Mouse (Mus musculus) MEL (cell line): ENCODE measurements around the gene Tle1. TPM values are rescaled to one million over a fixed set of nuclear protein-coding genes. Genes with fewer than 3 reads are reported as not detected.

Source experiments
- DNase-seq: peaks from one replicate; pipeline ENCODE4 v3.0.0; 2011; ENCODE audit warnings: low read depth, low spot score
- H3K27ac ChIP-seq: 2 replicates; pipeline ENCODE4 v1.5.1; 2012; ENCODE audit warnings: low read depth, mild to moderate bottlenecking, control low read depth, low read length, moderate library complexity; ENCODE audit not compliant: control insufficient read depth
- H3K27me3 ChIP-seq, 2 experiments: fragments of 150-350 bp in 1 of 2; sonication (generic) in 1 of 2; 2 replicates each; pipeline ENCODE4 v1.6.1; 2012; ENCODE audit warnings: low read length in 2 of 2, mild to moderate bottlenecking in 2 of 2, improper control_type of control experiment in 1 of 2, moderate library complexity in 1 of 2; ENCODE audit not compliant: insufficient read depth in 2 of 2, control insufficient read depth in 1 of 2
- H3K36me3 ChIP-seq, 2 experiments: 2 replicates each; pipeline ENCODE4 v1.6.1; 2012 to 2014; ENCODE audit warnings: low read length in 2 of 2, improper control_type of control experiment in 1 of 2, inconsistent platforms in 1 of 2, mild to moderate bottlenecking in 1 of 2; ENCODE audit not compliant: insufficient read depth in 2 of 2, control insufficient read depth in 1 of 2
- H3K4me1 ChIP-seq, 2 experiments: fragments of 150-350 bp in 1 of 2; sonication (generic) in 1 of 2; 2 replicates each; pipeline ENCODE4 v1.6.1; 2012; ENCODE audit warnings: low read length in 2 of 2, improper control_type of control experiment in 1 of 2, mild to moderate bottlenecking in 1 of 2; ENCODE audit not compliant: insufficient read depth in 2 of 2, control insufficient read depth in 1 of 2
- H3K4me3 ChIP-seq, 2 experiments: fragments of 150-350 bp in 1 of 2; sonication (generic) in 1 of 2; 2 replicates each; pipeline ENCODE4 v1.5.1; 2012; ENCODE audit warnings: low read depth in 2 of 2, low read length in 2 of 2, mild to moderate bottlenecking in 2 of 2, moderate library complexity in 2 of 2, control low read depth in 1 of 2, improper control_type of control experiment in 1 of 2; ENCODE audit not compliant: control insufficient read depth in 1 of 2, insufficient read depth in 1 of 2
- H3K79me2 ChIP-seq: 2 replicates; pipeline ENCODE4 v1.6.1; 2012; ENCODE audit warnings: mild to moderate bottlenecking, low read length, moderate library complexity; ENCODE audit not compliant: control insufficient read depth, poor library complexity, insufficient read depth
- H3K9ac ChIP-seq: 2 replicates; pipeline ENCODE4 v1.6.1; 2012; ENCODE audit warnings: low read depth, mild to moderate bottlenecking, control low read depth, low read length, moderate library complexity; ENCODE audit not compliant: control insufficient read depth, poor library complexity, severe bottlenecking
- H3K9me3 ChIP-seq: fragments of 150-350 bp; sonication (generic); replicated peaks from 2 replicates; pipeline ENCODE4 v1.6.1; 2012; ENCODE audit warnings: mild to moderate bottlenecking, low read length, improper control_type of control experiment, moderate library complexity; ENCODE audit not compliant: insufficient read depth
- BHLHE40 ChIP-seq: IDR thresholded peaks from 2 replicates; pipeline ENCODE4 v1.6.1; 2012; ENCODE audit warnings: low read depth, mild to moderate bottlenecking, inconsistent platforms, low read length, improper control_type of control experiment, borderline replicate concordance
- CHD1 ChIP-seq: IDR thresholded peaks from 2 replicates; pipeline ENCODE4 v1.6.1; 2012; ENCODE audit warnings: low read depth, mild to moderate bottlenecking, inconsistent platforms, low read length, improper control_type of control experiment
- CHD2 ChIP-seq: IDR thresholded peaks from 2 replicates; pipeline ENCODE4 v1.6.1; 2011; ENCODE audit warnings: low read length, improper control_type of control experiment
- CTCF ChIP-seq, 3 experiments: IDR thresholded peaks in 2 of 3; conservative IDR thresholded peaks in 1 of 3; 2 replicates each; pipeline ENCODE4 v1.5.1; 2011 to 2012; ENCODE audit warnings: low read length in 3 of 3, low read depth in 2 of 3, mild to moderate bottlenecking in 2 of 3, improper control_type of control experiment in 1 of 3, inconsistent platforms in 1 of 3, mixed read lengths in 1 of 3, moderate library complexity in 1 of 3; ENCODE audit not compliant: control insufficient read depth in 1 of 3, insufficient read depth in 1 of 3, poor library complexity in 1 of 3, severe bottlenecking in 1 of 3
- ELF1 ChIP-seq: IDR thresholded peaks from 2 replicates; pipeline ENCODE4 v1.6.1; 2014; ENCODE audit warnings: low read depth, mild to moderate bottlenecking, inconsistent platforms, low read length, improper control_type of control experiment, moderate library complexity
- EP300 ChIP-seq, 2 experiments: IDR thresholded peaks; 2 replicates each; pipeline ENCODE4 v1.6.1; 2011; ENCODE audit warnings: improper control_type of control experiment in 2 of 2, low read length in 2 of 2, low read depth in 1 of 2, mild to moderate bottlenecking in 1 of 2
- ETS1 ChIP-seq: IDR thresholded peaks from 2 replicates; pipeline ENCODE4 v1.6.1; 2012; ENCODE audit warnings: low read depth, mild to moderate bottlenecking, inconsistent platforms, low read length, improper control_type of control experiment, moderate library complexity
- GATA1 ChIP-seq: IDR thresholded peaks from 2 replicates; pipeline ENCODE4 v1.6.1; 2011; ENCODE audit warnings: low read depth, low read length, improper control_type of control experiment
- HCFC1 ChIP-seq: IDR thresholded peaks from 2 replicates; pipeline ENCODE4 v1.6.1; 2012; ENCODE audit warnings: low read depth, mild to moderate bottlenecking, inconsistent platforms, low read length, improper control_type of control experiment, moderate library complexity
- JUND ChIP-seq: IDR thresholded peaks from 2 replicates; pipeline ENCODE4 v1.6.1; 2011; ENCODE audit warnings: low read depth, mild to moderate bottlenecking, improper control_type of control experiment, low read length
- KAT2A ChIP-seq: conservative IDR thresholded peaks from 2 replicates; pipeline ENCODE4 v1.6.1; 2012; ENCODE audit warnings: low read depth, low read length, improper control_type of control experiment, inconsistent platforms
- MAFK ChIP-seq: IDR thresholded peaks from 2 replicates; pipeline ENCODE4 v1.6.1; 2011; ENCODE audit warnings: low read depth, mild to moderate bottlenecking, low read length, improper control_type of control experiment, borderline replicate concordance
- MAX ChIP-seq: IDR thresholded peaks from 2 replicates; pipeline ENCODE4 v1.6.1; 2011; ENCODE audit warnings: low read length, improper control_type of control experiment
- MAZ ChIP-seq: IDR thresholded peaks from 2 replicates; pipeline ENCODE4 v1.6.1; 2012; ENCODE audit warnings: low read depth, mild to moderate bottlenecking, inconsistent platforms, low read length, improper control_type of control experiment
- MEF2A ChIP-seq: IDR thresholded peaks from 2 replicates; pipeline ENCODE4 v1.6.1; 2014; ENCODE audit warnings: low read depth, mild to moderate bottlenecking, inconsistent platforms, low read length, improper control_type of control experiment; ENCODE audit not compliant: poor library complexity, insufficient replicate concordance, severe bottlenecking; ENCODE audit errors: extremely low read depth
- MXI1 ChIP-seq: IDR thresholded peaks from 2 replicates; pipeline ENCODE4 v1.6.1; 2011; ENCODE audit warnings: mild to moderate bottlenecking, low read depth, low read length, improper control_type of control experiment
- MYB ChIP-seq: IDR thresholded peaks from 2 replicates; pipeline ENCODE4 v1.6.1; 2011; ENCODE audit warnings: mild to moderate bottlenecking, low read depth, low read length, improper control_type of control experiment
- MYC ChIP-seq: IDR thresholded peaks from 2 replicates; pipeline ENCODE4 v1.6.1; 2011; ENCODE audit warnings: low read depth, mild to moderate bottlenecking, low read length, improper control_type of control experiment, moderate library complexity
- NELFE ChIP-seq: IDR thresholded peaks from 2 replicates; pipeline ENCODE4 v1.6.1; 2011; ENCODE audit warnings: low read depth, low read length, improper control_type of control experiment
- NRF1 ChIP-seq: IDR thresholded peaks from 2 replicates; pipeline ENCODE4 v1.6.1; 2014; ENCODE audit warnings: low read depth, mild to moderate bottlenecking, inconsistent platforms, low read length, improper control_type of control experiment, moderate library complexity; ENCODE audit not compliant: poor library complexity, insufficient read depth, severe bottlenecking
- POLR2A ChIP-seq, 2 experiments: IDR thresholded peaks; 2 replicates each; pipeline ENCODE4 v1.6.1; 2011 to 2012; ENCODE audit warnings: low read length in 2 of 2, mild to moderate bottlenecking in 2 of 2, control low read depth in 1 of 2, improper control_type of control experiment in 1 of 2, low read depth in 1 of 2, moderate library complexity in 1 of 2; ENCODE audit not compliant: control insufficient read depth in 1 of 2, insufficient read depth in 1 of 2, poor library complexity in 1 of 2
- POLR2AphosphoS2 ChIP-seq: IDR thresholded peaks from 2 replicates; pipeline ENCODE4 v1.6.1; 2011; ENCODE audit warnings: low read length, improper control_type of control experiment
- POLR2AphosphoS5 ChIP-seq: IDR thresholded peaks from 2 replicates; pipeline ENCODE4 v1.6.1; 2012; ENCODE audit warnings: low read depth, borderline replicate concordance, mild to moderate bottlenecking, inconsistent platforms, low read length, moderate library complexity, mixed read lengths
- RCOR1 ChIP-seq: IDR thresholded peaks from 2 replicates; pipeline ENCODE4 v1.6.1; 2012; ENCODE audit warnings: low read depth, mild to moderate bottlenecking, inconsistent platforms, low read length, improper control_type of control experiment
- SIN3A ChIP-seq: IDR thresholded peaks from 2 replicates; pipeline ENCODE4 v1.6.1; 2012; ENCODE audit warnings: low read length, improper control_type of control experiment, inconsistent platforms
- SMC3 ChIP-seq: IDR thresholded peaks from 2 replicates; pipeline ENCODE4 v1.6.1; 2011; ENCODE audit warnings: low read depth, low read length, improper control_type of control experiment
- TAL1 ChIP-seq: IDR thresholded peaks from 2 replicates; pipeline ENCODE4 v1.6.1; 2012; ENCODE audit warnings: mild to moderate bottlenecking, inconsistent platforms, low read length, moderate library complexity, mixed read lengths
- TBP ChIP-seq: IDR thresholded peaks from 2 replicates; pipeline ENCODE4 v1.8.0; 2011; ENCODE audit warnings: low read depth, low read length, improper control_type of control experiment
- TCF12 ChIP-seq: IDR thresholded peaks from 2 replicates; pipeline ENCODE4 v1.6.1; 2014; ENCODE audit warnings: low read depth, mild to moderate bottlenecking, inconsistent platforms, low read length, improper control_type of control experiment, moderate library complexity
- UBTF ChIP-seq: IDR thresholded peaks from 2 replicates; pipeline ENCODE4 v1.6.1; 2012; ENCODE audit warnings: low read depth, mild to moderate bottlenecking, inconsistent platforms, low read length, improper control_type of control experiment, moderate library complexity, borderline replicate concordance; ENCODE audit not compliant: insufficient read depth
- USF1 ChIP-seq: IDR thresholded peaks from 2 replicates; pipeline ENCODE4 v1.6.1; 2014; ENCODE audit warnings: low read depth, mild to moderate bottlenecking, inconsistent platforms, low read length, improper control_type of control experiment, moderate library complexity
- USF2 ChIP-seq, 2 experiments: IDR thresholded peaks; 2 replicates each; pipeline ENCODE4 v1.6.1; 2011 to 2012; ENCODE audit warnings: improper control_type of control experiment in 2 of 2, low read length in 2 of 2, borderline replicate concordance in 1 of 2, inconsistent platforms in 1 of 2, low read depth in 1 of 2, mild to moderate bottlenecking in 1 of 2; ENCODE audit not compliant: insufficient read depth in 1 of 2
- ZC3H11A ChIP-seq: IDR thresholded peaks from 2 replicates; pipeline ENCODE4 v1.6.1; 2012; ENCODE audit warnings: low read depth, mild to moderate bottlenecking, inconsistent platforms, low read length, improper control_type of control experiment
- ZKSCAN1 ChIP-seq: IDR thresholded peaks from 2 replicates; pipeline ENCODE4 v1.6.1; 2012; ENCODE audit warnings: low read depth, mild to moderate bottlenecking, inconsistent platforms, low read length, improper control_type of control experiment, moderate library complexity
- ZMIZ1 ChIP-seq: IDR thresholded peaks from 2 replicates; pipeline ENCODE4 v1.6.1; 2012; ENCODE audit warnings: low read depth, mild to moderate bottlenecking, inconsistent platforms, low read length, improper control_type of control experiment, moderate library complexity
- ZNF384 ChIP-seq: IDR thresholded peaks from 2 replicates; pipeline ENCODE4 v1.6.1; 2012; ENCODE audit warnings: low read depth, mild to moderate bottlenecking, inconsistent platforms, low read length, improper control_type of control experiment
- polyA plus RNA-seq, 2 experiments: library from polyadenylated mRNA; stranded (reverse) in 1 of 2; unstranded in 1 of 2; fragments of >175 nt in 1 of 2; fragments of >200 nt in 1 of 2; gene quantifications; 2 replicates each; pipeline versions ENCODE4 v1.2.1 to v1.2.4; 2012; ENCODE audit warnings: low replicate concordance in 2 of 2, low read depth in 1 of 2; ENCODE audit not compliant: insufficient read length in 2 of 2, insufficient read depth in 1 of 2, missing spikeins in 1 of 2
- total RNA-seq: library from RNA; depleted of rRNA; stranded (reverse); fragments of 300-350 nt; gene quantifications from 2 replicates; pipeline ENCODE4 v1.2.3, GENCODE M21; 2012

Tle1 gene
- total and polyA plus RNA-seq, 3 experiments: 21.1 to 22.5 TPM; not detected in 1

GRCm38 (mm10) chr4:72195116-72195835 lies 5.4 kb downstream of the Tle1 start:
- Histone ChIP-seq H3K36me3 (peaks cover 0 to 38% of the 10 kb centered on the region in 2 experiments; a peak in 2 of 4 replicates), H3K27ac (no peak overlapping the region), H3K4me1 (peaks cover 5 to 23% of the 10 kb centered on the region in 2 experiments), H3K4me3 (no peak overlapping the region), H3K9ac (no peak overlapping the region), H3K27me3 (no peaks in the 10 kb centered on the region), H3K79me2 (peaks cover 25% of the 10 kb centered on the region), H3K9me3 (no peaks in the 10 kb centered on the region)
- peak; percentile 74 for DNase-seq
- TF ChIP-seq RCOR1: peak; percentile 71
- TF ChIP-seq SMC3: no peak
- no peak for TF ChIP-seq POLR2A (IDR thresholded peaks at IDR 0.05; ENCODE audit: control insufficient read depth in 1 of 2, insufficient read depth in 1 of 2, low read depth in 1 of 2, low read length in 2 of 2, poor library complexity in 1 of 2)
- TF ChIP-seq ZC3H11A: no peak
- TF ChIP-seq POLR2AphosphoS2: no peak
- no peak for TF ChIP-seq BHLHE40
- TF ChIP-seq MXI1: peak; percentile 52; the same call in 1 of the 2 replicates
- TF ChIP-seq EP300 (IDR thresholded peaks at IDR 0.05; ENCODE audit: low read depth in 1 of 2, low read length in 2 of 2): peak; percentile 48 to 56; a peak in 3 of 4 replicates
- TF ChIP-seq MAZ: no peak
- no peak for TF ChIP-seq ZKSCAN1
- no peak for TF ChIP-seq USF1
- TF ChIP-seq JUND: no peak
- TF ChIP-seq TAL1: no peak
- TF ChIP-seq ELF1: no peak
- no peak for TF ChIP-seq TCF12
- no peak for TF ChIP-seq MEF2A
- no peak for TF ChIP-seq TBP
- TF ChIP-seq HCFC1: no peak
- TF ChIP-seq MYB: no peak
- peak; percentile 21; the same call in 1 of the 2 replicates for TF ChIP-seq GATA1
- TF ChIP-seq KAT2A: no peak
- peak; percentile 68 for TF ChIP-seq ZNF384
- no peak for TF ChIP-seq POLR2AphosphoS5
- TF ChIP-seq CHD2: no peak
- no peak for TF ChIP-seq CTCF (IDR thresholded peaks at IDR 0.05 in 2 of 3, conservative IDR thresholded peaks at IDR 0.05 in 1 of 3; ENCODE audit: control insufficient read depth in 1 of 3, insufficient read depth in 1 of 3, low read depth in 2 of 3, low read length in 3 of 3, poor library complexity in 1 of 3, severe bottlenecking in 1 of 3)
- TF ChIP-seq ETS1: peak; percentile 73
- TF ChIP-seq CHD1: no peak
- peak; percentile 62 for TF ChIP-seq SIN3A
- no peak for TF ChIP-seq ZMIZ1
- TF ChIP-seq NELFE: no peak
- TF ChIP-seq MAX: peak; percentile 56; the same call in 1 of the 2 replicates
- no peak; the same call in 1 of the 2 replicates for TF ChIP-seq MAFK
- TF ChIP-seq MYC: no peak
- no peak for TF ChIP-seq UBTF
- TF ChIP-seq USF2 (IDR thresholded peaks at IDR 0.05; ENCODE audit: borderline replicate concordance in 1 of 2, insufficient read depth in 1 of 2, low read depth in 1 of 2, low read length in 2 of 2): no peak
- no peak for TF ChIP-seq NRF1
